Mouse (Mus musculus): ENCODE results near the gene Zdhhc6. TPM values are rescaled to one million over a fixed set of nuclear protein-coding genes. Genes with fewer than 3 reads are reported as not detected.

Zdhhc6 gene
- total RNA-seq (2017) = 35.0 and 56.3 TPM in 2 replicates

DNA sequence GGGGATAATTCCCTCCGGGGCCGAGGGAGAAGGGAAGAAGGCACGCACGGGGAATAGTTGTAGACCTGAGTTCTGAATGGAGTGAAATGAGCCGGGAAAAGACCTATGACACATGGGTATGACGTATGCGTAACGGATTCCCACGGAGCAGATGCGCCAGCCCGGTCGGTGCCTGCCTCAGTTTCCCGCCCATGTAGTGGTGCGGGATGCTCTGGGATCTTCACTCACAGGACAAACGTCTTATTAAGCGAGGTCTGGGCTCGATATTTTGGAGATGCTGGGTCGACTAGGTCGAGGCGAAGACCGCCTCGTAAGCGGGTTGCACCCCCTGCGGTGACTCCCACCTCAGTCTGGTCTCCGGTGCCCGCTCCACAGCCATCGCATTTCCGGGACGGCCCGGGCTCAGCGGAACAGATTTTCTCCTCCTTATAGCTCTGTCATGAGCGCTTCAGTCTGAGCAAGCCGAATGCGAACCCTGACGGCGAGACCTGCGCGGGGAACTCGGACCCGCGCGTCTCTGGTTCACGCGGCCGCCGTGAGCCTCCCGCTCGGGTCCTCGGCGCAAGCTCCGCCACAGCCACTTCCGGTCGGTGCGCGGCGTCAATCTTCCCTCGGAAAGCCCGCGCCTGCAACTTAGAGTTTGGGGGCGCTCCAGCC, at the start of gene Zdhhc6:
Gene Zdhhc6, minus strand, starts transcription at position 581 of the 657 bp plus-strand sequence.
- ATAC-seq (replicated peaks in 1 of 2; ENCODE audit: insufficient read depth in 1 of 2, low FRiP score in 2 of 2, low TSS enrichment in 1 of 2, low read depth in 1 of 2, poor library complexity in 2 of 2, severe bottlenecking in 2 of 2) = peak; percentile 52 to 76; a peak in 3 of 4 replicates

DNA sequence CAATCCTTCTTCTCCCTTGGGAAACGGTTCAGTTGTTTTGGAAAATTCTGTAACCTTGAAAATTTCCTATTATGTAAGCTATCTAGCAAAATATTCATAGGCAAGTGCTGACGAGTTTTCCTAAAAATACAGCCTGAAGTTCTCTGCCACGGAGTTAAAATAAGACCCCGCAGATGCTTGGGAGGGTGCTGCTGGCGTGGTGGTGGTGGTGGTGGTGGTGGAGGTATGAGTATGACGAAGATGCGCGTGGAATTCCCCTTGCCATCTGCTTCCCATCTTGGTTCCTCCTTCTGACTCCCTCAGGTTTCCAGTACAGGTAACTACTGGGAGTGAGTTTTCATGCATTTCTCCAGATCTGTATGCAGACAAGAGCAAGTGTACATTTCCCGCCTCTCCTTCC, 46.8 kb upstream of the Zdhhc6 start:
- ATAC-seq (replicated peaks in 1 of 2; ENCODE audit: insufficient read depth in 1 of 2, low FRiP score in 2 of 2, low TSS enrichment in 1 of 2, low read depth in 1 of 2, poor library complexity in 2 of 2, severe bottlenecking in 2 of 2) = no peak

DNA sequence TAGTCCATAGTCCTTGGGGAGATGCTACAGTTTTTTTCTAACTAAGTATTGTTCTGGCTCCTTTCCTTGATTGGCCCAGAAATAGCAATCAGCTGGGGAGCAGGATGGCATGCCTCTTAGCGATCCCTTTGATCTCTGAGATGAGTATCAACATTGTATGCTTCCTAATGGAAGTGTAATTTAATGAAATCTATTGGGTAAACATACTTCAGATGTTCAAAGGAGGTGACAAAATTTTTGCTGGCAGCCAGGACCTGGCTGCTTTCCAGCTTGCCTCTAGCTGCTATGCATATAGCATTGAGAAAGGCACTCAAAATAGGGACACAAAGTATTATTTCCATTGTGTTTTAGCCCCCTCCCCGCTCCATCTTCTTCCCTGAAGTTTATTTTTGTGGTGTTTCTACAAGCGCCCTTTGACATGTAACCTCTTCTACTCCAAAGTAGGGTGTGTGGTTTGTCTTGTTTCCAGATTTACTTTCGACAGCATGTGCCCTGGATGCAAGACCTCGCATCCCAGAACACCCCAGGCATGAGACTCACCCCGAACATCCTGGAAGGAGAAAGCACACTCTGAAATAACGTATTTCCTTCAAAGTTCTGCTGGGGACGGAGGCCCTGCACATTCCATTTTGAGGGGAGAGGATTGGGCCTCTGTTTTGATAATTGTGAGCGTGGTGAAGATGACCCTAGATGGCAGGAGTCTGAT, 35.0 kb upstream of the Zdhhc6 start:
- no peak for ATAC-seq (replicated peaks in 1 of 2; ENCODE audit: insufficient read depth in 1 of 2, low FRiP score in 2 of 2, low TSS enrichment in 1 of 2, low read depth in 1 of 2, poor library complexity in 2 of 2, severe bottlenecking in 2 of 2)

DNA sequence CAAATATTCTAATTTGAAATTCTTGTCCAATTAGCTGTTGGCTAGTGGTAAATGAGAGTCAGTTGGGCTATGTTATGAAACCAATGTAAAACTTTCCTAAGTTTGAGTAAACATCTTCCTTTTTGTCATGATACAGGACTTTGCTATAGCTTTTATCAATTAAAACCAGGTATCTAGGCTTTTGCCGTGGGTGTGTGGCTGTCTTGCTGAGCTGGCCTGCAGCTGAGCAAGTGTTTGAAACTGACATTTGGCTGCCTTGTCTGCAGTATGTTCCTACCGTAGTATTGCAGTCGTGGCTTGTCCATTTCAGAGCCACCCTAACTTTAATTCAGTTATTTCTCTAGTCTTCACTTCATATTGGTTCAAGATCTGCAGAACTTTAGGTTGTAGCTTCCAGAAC, 32.4 kb upstream of the Zdhhc6 start:
- ATAC-seq (replicated peaks in 1 of 2; ENCODE audit: insufficient read depth in 1 of 2, low FRiP score in 2 of 2, low TSS enrichment in 1 of 2, low read depth in 1 of 2, poor library complexity in 2 of 2, severe bottlenecking in 2 of 2) = no peak

DNA sequence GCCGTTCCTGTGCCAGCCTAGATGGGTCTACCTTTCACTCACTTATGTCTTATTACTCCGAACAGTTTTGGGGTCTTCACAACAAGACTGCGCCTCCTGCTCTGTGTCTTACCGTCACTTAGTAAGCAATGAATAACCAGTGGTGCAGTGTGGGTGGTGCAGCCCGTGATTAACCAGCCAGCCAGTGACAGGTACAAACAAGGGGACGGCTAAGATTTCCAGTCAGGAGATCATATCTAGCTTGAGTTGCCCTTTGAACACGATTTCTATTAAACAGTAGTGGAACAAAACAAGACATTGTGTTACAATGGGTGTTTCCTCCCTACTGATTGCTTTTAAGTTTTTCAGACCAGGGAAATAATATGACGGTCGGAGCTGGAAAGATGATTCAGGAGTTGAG, 27.4 kb upstream of the Zdhhc6 start:
- ATAC-seq (replicated peaks in 1 of 2; ENCODE audit: insufficient read depth in 1 of 2, low FRiP score in 2 of 2, low TSS enrichment in 1 of 2, low read depth in 1 of 2, poor library complexity in 2 of 2, severe bottlenecking in 2 of 2) = no peak

DNA sequence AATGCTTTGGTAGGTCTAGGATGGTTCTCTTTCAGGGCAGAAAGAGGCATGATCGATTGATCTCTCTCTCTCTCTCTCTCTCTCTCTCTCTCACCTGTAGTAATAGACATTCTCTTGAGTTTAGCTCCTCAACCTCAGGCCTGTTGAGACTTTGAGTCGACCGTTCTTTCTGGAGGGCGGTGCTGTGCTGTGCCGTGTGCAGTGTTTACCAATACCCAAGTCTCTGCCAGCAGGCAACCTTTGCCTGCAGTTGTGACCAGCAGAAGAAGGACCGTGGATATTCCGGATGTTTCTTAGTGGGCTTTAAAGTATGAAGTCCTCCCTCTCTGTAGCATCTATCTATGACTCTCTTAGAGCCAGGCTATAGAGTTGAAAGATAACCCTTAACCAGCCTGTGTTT, 26.6 kb upstream of the Zdhhc6 start:
- ATAC-seq (replicated peaks in 1 of 2; ENCODE audit: insufficient read depth in 1 of 2, low FRiP score in 2 of 2, low TSS enrichment in 1 of 2, low read depth in 1 of 2, poor library complexity in 2 of 2, severe bottlenecking in 2 of 2) = no peak

DNA sequence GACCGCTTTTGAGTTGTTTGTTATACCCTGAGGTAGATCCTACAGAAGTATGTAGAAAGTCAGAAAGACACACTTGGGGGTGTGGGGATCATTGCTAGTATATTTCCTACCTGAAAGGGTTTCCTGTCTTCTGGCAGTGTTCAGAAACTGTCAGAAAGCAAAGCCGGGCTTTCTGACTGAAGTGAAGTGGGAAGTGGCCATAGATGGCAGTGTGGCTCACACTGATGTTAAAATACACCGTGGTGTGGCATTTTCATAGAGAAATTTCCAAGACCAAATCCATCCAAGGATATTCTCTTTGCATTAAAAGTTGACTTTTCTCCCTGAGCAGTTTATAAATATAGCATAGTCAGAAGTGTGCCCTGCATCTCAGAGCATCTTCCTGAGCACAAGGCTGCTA, 25.5 kb upstream of the Zdhhc6 start:
- ATAC-seq (replicated peaks in 1 of 2; ENCODE audit: insufficient read depth in 1 of 2, low FRiP score in 2 of 2, low TSS enrichment in 1 of 2, low read depth in 1 of 2, poor library complexity in 2 of 2, severe bottlenecking in 2 of 2) = no peak

DNA sequence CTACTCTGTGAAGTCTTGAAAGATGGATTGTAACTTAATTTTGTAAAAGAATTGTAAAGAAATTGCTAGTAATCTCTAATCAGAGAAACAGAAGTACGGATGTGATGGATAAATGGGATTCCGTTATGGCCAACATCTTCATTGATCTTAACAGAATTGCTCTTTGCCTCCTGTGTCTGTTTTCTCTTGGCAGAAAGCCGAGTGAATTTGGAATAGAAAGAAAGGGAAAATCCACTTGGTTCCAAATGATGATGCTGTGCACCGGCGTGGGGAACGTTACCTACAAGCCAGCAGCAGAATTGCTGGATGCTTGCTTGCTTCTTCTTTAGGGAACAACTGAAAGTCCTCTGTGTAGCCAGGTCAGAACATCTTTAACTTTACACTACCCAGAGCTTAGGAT, 24.7 kb upstream of the Zdhhc6 start:
- ATAC-seq (replicated peaks in 1 of 2; ENCODE audit: insufficient read depth in 1 of 2, low FRiP score in 2 of 2, low TSS enrichment in 1 of 2, low read depth in 1 of 2, poor library complexity in 2 of 2, severe bottlenecking in 2 of 2) = no peak

DNA sequence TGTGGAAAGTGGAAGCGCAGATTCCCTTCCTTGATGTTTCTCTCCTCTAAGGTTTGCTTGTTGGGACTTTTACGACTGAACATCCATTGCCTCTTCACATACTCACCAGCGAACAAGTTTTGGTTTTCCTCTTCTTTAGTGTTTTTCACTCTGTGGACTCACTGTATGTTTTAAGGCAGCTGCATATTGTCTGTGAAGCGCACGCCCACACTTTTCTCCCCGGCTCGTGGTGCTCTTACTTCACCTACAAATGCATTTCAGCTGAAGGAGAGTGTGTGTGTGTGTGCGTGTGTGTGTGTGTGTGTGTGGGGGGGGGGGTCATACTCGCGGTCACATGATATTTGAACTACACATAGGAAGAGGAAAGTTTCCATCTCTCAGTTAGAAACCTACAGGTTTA, 21.8 kb upstream of the Zdhhc6 start:
- no peak for ATAC-seq (replicated peaks in 1 of 2; ENCODE audit: insufficient read depth in 1 of 2, low FRiP score in 2 of 2, low TSS enrichment in 1 of 2, low read depth in 1 of 2, poor library complexity in 2 of 2, severe bottlenecking in 2 of 2)

DNA sequence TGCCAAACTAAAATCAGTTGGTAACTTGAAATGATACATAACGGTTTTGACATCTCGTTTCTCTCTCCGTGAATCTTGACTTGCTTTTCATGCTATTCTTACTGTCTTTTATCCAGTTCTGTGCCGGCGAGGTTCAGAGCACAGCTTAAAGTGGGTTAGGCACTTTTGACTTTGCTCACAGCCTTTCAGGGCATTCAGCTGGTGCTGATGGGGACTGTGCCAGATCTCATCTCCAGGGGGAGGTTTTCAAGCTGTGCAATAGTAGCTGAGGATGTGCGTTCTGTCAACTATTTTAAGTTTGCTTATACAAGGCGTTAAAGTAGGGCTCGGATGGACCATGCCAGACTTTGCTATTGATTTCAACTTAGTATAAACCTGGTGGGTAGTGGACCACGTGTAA, 21.2 kb upstream of the Zdhhc6 start:
- no peak for ATAC-seq (replicated peaks in 1 of 2; ENCODE audit: insufficient read depth in 1 of 2, low FRiP score in 2 of 2, low TSS enrichment in 1 of 2, low read depth in 1 of 2, poor library complexity in 2 of 2, severe bottlenecking in 2 of 2)

DNA sequence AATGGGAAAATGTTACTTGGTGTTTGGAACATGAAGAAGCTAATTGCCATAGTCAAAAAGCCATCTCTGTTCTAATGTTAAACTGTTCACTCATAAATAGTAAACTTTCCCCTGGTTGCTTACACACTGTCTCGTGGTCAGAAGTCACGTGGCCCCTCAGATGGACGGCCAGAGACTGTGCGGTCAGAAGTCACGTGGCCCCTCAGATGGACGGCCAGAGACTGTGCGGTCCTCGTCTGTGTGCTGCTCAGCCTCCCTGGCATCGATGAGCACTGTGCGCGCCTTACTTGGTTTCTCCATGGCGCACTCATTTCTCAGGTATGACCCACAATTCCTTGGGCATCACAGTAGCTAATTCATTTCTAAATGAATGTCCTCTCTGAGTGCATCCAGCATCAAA, 20.6 kb upstream of the Zdhhc6 start:
- no peak for ATAC-seq (replicated peaks in 1 of 2; ENCODE audit: insufficient read depth in 1 of 2, low FRiP score in 2 of 2, low TSS enrichment in 1 of 2, low read depth in 1 of 2, poor library complexity in 2 of 2, severe bottlenecking in 2 of 2)

DNA sequence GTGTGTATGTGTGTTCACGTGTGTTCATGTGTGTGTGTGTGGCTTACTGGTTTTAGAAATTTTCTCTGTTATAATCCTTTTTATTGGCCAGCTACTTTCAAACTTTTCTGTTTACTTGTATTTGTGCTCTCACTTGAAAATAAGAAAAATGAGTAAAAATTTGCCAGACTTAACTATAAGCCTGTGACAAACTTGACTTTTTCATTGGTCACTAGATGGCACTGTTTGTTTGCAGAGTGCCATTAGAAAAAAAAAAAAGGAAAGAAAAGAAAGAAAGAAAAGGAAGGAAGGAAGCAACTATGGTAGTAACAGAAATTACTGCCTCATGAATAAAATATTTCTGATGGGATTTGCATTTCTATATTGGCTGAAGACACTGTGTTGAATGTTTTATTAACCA, 20.0 kb upstream of the Zdhhc6 start:
- ATAC-seq (replicated peaks in 1 of 2; ENCODE audit: insufficient read depth in 1 of 2, low FRiP score in 2 of 2, low TSS enrichment in 1 of 2, low read depth in 1 of 2, poor library complexity in 2 of 2, severe bottlenecking in 2 of 2) = no peak

DNA sequence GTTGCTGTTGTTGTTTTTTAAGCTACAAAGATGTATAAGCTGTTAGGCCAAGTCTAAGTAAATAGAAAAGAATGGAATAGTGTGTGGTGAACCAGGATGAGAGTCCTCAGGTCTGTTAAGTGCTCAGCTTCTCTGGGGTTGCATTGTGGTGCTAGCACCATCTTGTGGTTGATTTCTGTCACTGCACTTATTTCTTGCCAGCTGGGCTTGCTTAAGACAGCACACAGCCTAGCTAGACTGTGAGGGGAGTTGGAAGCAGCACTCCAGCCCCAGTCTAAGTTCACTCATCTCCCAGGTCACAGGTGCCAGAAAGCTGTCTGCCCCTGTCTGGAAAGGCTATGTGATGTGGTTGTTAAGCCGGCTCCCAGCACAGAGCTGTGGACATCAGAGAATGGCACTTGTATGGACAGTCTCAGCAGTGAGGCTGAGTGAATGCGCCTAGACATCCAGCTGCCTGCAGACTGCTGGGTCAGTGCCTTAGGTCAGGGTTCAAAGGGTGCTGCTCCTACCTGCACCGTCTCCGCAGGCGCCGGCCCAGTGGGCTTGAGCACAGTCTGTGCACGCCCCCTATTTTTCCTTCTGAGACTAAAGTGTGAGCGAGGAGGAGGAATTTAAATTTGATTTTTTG, 16.9 kb upstream of the Zdhhc6 start:
- ATAC-seq (replicated peaks in 1 of 2; ENCODE audit: insufficient read depth in 1 of 2, low FRiP score in 2 of 2, low TSS enrichment in 1 of 2, low read depth in 1 of 2, poor library complexity in 2 of 2, severe bottlenecking in 2 of 2) = peak; percentile 84 to 91

DNA sequence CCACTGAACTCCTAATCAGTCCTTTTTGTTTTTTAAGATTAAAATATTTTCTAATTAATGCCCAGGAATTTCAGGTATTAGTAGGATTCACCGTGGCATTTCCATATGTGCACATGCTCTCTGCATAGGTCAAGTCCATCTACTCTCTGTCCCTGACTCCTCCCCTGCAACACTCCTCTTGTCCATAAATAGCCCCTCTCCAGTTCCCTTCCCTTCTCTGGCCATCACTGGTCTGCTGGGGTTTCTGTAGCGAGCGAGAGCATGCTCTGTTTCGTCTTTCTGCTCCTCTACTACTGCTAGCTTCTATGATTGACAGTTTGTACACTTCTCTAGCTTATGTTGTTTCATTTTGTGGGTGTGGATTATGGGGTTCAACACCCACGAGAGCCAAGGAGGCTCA, 15.9 kb upstream of the Zdhhc6 start:
- ATAC-seq (replicated peaks in 1 of 2; ENCODE audit: insufficient read depth in 1 of 2, low FRiP score in 2 of 2, low TSS enrichment in 1 of 2, low read depth in 1 of 2, poor library complexity in 2 of 2, severe bottlenecking in 2 of 2) = no peak

DNA sequence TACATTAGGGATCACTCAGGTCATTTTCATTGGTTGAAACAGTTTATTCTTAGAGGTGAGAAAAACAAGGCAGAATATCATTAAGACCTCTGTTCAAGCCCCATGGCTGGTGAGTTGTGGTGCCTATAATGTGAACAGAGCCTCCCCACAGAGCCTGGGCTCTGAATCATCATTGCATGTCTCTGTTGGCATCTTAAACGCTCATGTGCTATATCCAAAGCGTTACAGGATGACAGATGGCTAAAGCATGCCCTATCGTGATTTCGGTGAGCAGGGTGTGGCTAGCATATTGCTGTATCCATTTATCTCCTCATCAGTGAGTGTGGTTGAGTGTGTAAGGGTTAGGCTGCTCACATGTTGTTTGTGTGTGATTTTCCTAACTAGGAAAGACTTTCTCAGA, 11.7 kb upstream of the Zdhhc6 start:
- no peak for ATAC-seq (replicated peaks in 1 of 2; ENCODE audit: insufficient read depth in 1 of 2, low FRiP score in 2 of 2, low TSS enrichment in 1 of 2, low read depth in 1 of 2, poor library complexity in 2 of 2, severe bottlenecking in 2 of 2)

DNA sequence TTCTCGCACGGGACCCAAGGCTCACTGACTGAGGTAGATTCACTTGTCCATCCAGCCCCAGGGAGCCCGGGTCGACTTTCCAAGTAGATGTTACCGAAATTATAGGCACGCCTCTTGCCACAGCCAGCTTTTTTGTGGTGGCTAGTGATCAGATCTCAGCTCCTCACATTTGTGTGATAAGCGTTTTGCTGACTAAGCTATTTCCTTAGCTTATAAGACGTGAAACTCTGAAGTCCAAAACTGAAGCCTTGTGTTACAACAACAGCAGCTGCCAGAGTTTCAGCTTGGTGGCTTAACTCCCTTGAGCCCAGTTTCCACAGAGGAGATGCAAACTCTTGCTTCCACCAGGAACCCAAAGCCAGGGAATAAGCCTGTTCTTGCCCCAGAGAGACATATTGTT, 6.8 kb upstream of the Zdhhc6 start:
- no peak for ATAC-seq (replicated peaks in 1 of 2; ENCODE audit: insufficient read depth in 1 of 2, low FRiP score in 2 of 2, low TSS enrichment in 1 of 2, low read depth in 1 of 2, poor library complexity in 2 of 2, severe bottlenecking in 2 of 2)

DNA sequence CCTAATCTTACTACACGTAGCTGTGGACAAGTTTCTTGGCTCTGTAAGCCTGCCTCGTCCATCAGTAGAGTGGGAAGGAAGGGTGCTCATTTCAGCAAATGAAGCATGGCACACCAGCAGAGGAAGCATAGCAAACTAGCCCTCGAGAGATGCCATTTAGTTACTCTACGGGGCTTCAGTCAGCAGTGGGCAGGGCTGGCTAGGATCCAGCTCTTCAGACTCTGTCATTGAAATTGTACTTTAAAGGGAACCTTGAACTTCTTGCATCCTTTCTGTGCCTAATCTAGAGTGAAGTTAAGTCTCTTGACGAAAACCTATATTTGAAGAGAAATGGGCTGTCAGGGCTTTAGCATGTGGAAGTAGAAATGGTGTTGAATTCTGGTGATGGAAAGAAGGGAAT, 3.7 kb upstream of the Zdhhc6 start:
- no peak for ATAC-seq (replicated peaks in 1 of 2; ENCODE audit: insufficient read depth in 1 of 2, low FRiP score in 2 of 2, low TSS enrichment in 1 of 2, low read depth in 1 of 2, poor library complexity in 2 of 2, severe bottlenecking in 2 of 2)

DNA sequence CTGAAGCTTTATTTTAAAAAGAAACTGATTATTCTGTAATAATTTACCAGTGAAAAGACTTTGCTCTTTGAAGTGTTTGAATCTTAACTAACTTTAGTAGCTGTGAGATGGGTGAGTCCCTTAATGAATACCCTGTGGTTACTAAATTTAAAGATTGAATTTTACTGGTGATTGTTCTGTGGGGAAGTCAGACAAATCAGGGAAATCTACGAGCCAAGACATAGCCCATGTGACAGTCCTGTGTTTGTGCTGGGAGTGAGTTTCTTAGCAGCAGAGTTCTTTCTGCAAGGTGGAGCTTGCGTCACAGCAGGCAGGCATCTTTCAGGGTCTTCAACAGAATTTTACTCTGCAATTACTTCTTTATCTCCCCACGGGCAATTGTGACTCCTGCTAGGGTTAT, 3.2 kb upstream of the Zdhhc6 start:
- no peak for ATAC-seq (replicated peaks in 1 of 2; ENCODE audit: insufficient read depth in 1 of 2, low FRiP score in 2 of 2, low TSS enrichment in 1 of 2, low read depth in 1 of 2, poor library complexity in 2 of 2, severe bottlenecking in 2 of 2)

DNA sequence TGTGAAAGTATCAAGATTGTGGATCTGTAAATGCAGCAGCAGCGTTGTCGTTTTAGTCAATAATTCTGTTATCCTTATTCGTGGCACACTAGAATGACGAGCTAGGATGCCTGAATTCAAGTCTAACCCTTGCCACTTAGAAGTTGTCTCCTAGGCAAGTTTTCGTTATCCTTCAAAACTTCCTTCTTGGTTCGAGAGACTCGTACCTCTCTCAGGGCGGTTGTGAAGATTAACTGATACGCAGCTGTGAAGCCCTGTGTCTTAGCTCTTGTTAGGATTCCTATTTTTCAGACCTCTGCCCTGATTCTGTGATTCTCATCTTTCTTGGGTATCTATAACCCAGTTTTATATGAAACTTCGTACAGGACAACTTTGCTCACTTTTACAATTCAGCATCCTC, 1.1 kb upstream of the Zdhhc6 start:
- no peak for ATAC-seq (replicated peaks in 1 of 2; ENCODE audit: insufficient read depth in 1 of 2, low FRiP score in 2 of 2, low TSS enrichment in 1 of 2, low read depth in 1 of 2, poor library complexity in 2 of 2, severe bottlenecking in 2 of 2)

Data from hematopoietic stem cell, adult 5-6 weeks (primary cell).